ENCODE assay signal across 8 mouse cellular contexts in genomic region chr11:116132366-116133333, GRCm38 (mm10). TPM values are rescaled to one million over a fixed set of nuclear protein-coding genes. Genes with fewer than 3 reads are reported as not detected.
DNase-seq lines count a peak whose midpoint lies in the region; ATAC-seq and TF ChIP-seq lines count a peak whose summit lies in the region.

No protein-coding gene starts in this region.

- H3K27ac ChIP-seq in bone marrow, adult 2 months (ENCODE audit: control insufficient read depth, insufficient read depth, low read depth, low read length, poor library complexity) = no peak overlapping the region

- H3K4me3 ChIP-seq in megakaryocyte, embryonic 14.5 days (replicated peaks) = peak overlapping the region; percentile 20
- no peak overlapping the region for H3K4me3 ChIP-seq in bone marrow, adult 2 months (replicated peaks; ENCODE audit: control insufficient read depth, low read depth, low read length)

- no peaks in the 10 kb centered on the region for H3K9me3 ChIP-seq in megakaryocyte, embryonic 14.5 days

- TF ChIP-seq CTCF in bone marrow, adult 2 months (IDR thresholded peaks at IDR 0.05; ENCODE audit: control insufficient read depth, insufficient read depth, low read length) = peak; percentile 22; the same call in 1 of the 2 replicates

- no peaks in the 10 kb centered on the region for H3K27me3 ChIP-seq in megakaryocyte, embryonic 14.5 days (replicated peaks)

- TF ChIP-seq POLR2A in bone marrow, adult 2 months (IDR thresholded peaks at IDR 0.05; ENCODE audit: borderline replicate concordance, control insufficient read depth, low read depth, low read length) = no peak

- H3K36me3 ChIP-seq in megakaryocyte, embryonic 14.5 days (replicated peaks; ENCODE audit: low read length) = peaks cover 74% of the 10 kb centered on the region

- peaks cover 88% of the 10 kb centered on the region for H3K4me1 ChIP-seq in megakaryocyte, embryonic 14.5 days
- H3K4me1 ChIP-seq in bone marrow, adult 2 months (ENCODE audit: control insufficient read depth, insufficient read depth, low read length) = peaks cover 5% of the 10 kb centered on the region; the same call in 1 of the 2 replicates

- WGBS in bone marrow, adult 2 months = 76% methylated on average over 16 of the region's 16 CpGs

- no peak for ATAC-seq in megakaryocyte, adult 5-6 weeks (ENCODE audit: poor library complexity, severe bottlenecking)

- DNase-seq in heart, adult 11 months = peak; percentile 97
- no peak for DNase-seq in heart, adult 8-10 months (ENCODE audit: low spot score)
- DNase-seq in kidney, postnatal 36 days = peak; percentile 50 to 59
- no peak for DNase-seq in gastrocnemius, adult 8-10 months (ENCODE audit: low spot score in 2 of 2)
- DNase-seq in embryo, embryonic 11 days = no peak

RNA-seq across cellular contexts. Expression of gene Trim65, which starts 1.7 kb away (rescaled TPM):
- 1 to 10 TPM; 6.6 to 8.2 (median 7.6) TPM for total RNA-seq in heart, adult 8-10 months (2022)
- polyA plus RNA-seq in megakaryocyte, embryonic 14.5 days (2012; ENCODE audit: insufficient read depth, low replicate concordance) = 3.0 and 9.5 TPM in 2 replicates
- total RNA-seq in megakaryocyte, adult 5-6 weeks (2015) = 15.8 and 15.9 TPM in 2 replicates
- 7.9 and 10.7 TPM in 2 replicates for total RNA-seq in megakaryocyte, adult 5-6 weeks (2017)
- polyA plus RNA-seq in bone marrow, adult 2 months (2011; ENCODE audit: insufficient read depth, insufficient read length, low replicate concordance, missing spikeins) = 5.2 and 8.2 TPM in 2 replicates
- 1 to 10 TPM; 3.4 to 4.5 (median 4.0) TPM for total RNA-seq in gastrocnemius, adult 8-10 months (2022)

RNA-seq across cellular contexts. Expression of gene Trim47, which starts 5.6 kb away (rescaled TPM):
- total RNA-seq in heart, adult 8-10 months (2022) = 10 to 100 TPM; 17.9 to 25.7 (median 22.1) TPM
- polyA plus RNA-seq in megakaryocyte, embryonic 14.5 days (2012; ENCODE audit: insufficient read depth, low replicate concordance) = 6.9 and 23.5 TPM in 2 replicates
- 0.47 TPM in 1 of 2 replicates, not detected in the other for total RNA-seq in megakaryocyte, adult 5-6 weeks (2015)
- 0.07 TPM in 1 of 2 replicates, not detected in the other for total RNA-seq in megakaryocyte, adult 5-6 weeks (2017)
- polyA plus RNA-seq in bone marrow, adult 2 months (2011; ENCODE audit: insufficient read depth, insufficient read length, low replicate concordance, missing spikeins) = 3.1 and 8.9 TPM in 2 replicates
- 1 to 10 TPM; 5.7 to 7.6 (median 6.3) TPM for total RNA-seq in gastrocnemius, adult 8-10 months (2022)

RNA-seq across cellular contexts. Expression of gene Mrpl38, which starts 6.0 kb away (rescaled TPM):
- 10 to 100 TPM; 60.0 to 66.2 (median 63.9) TPM for total RNA-seq in heart, adult 8-10 months (2022)
- 25.4 and 80.4 TPM in 2 replicates for polyA plus RNA-seq in megakaryocyte, embryonic 14.5 days (2012; ENCODE audit: insufficient read depth, low replicate concordance)
- 14.6 and 17.3 TPM in 2 replicates for total RNA-seq in megakaryocyte, adult 5-6 weeks (2015)
- total RNA-seq in megakaryocyte, adult 5-6 weeks (2017) = 6.9 and 10.0 TPM in 2 replicates
- polyA plus RNA-seq in bone marrow, adult 2 months (2011; ENCODE audit: insufficient read depth, insufficient read length, low replicate concordance, missing spikeins) = 28.0 and 38.3 TPM in 2 replicates
- 10 to 100 TPM; 46.4 to 51.6 (median 50.3) TPM for total RNA-seq in gastrocnemius, adult 8-10 months (2022)

RNA-seq across cellular contexts. Expression of gene Fbf1, which starts 35.3 kb away (rescaled TPM):
- total RNA-seq in heart, adult 8-10 months (2022) = 10 to 100 TPM; 14.5 to 16.4 (median 15.2) TPM
- polyA plus RNA-seq in megakaryocyte, embryonic 14.5 days (2012; ENCODE audit: insufficient read depth, low replicate concordance) = 33.9 and 37.8 TPM in 2 replicates
- 2.9 and 5.9 TPM in 2 replicates for total RNA-seq in megakaryocyte, adult 5-6 weeks (2015)
- total RNA-seq in megakaryocyte, adult 5-6 weeks (2017) = 5.7 and 6.3 TPM in 2 replicates
- 10.8 and 16.1 TPM in 2 replicates for polyA plus RNA-seq in bone marrow, adult 2 months (2011; ENCODE audit: insufficient read depth, insufficient read length, low replicate concordance, missing spikeins)
- 10 to 100 TPM in 2 of 4 experiments, 1 to 10 TPM in 2; 8.3 to 12.8 (median 10.0) TPM for total RNA-seq in gastrocnemius, adult 8-10 months (2022)

RNA-seq across cellular contexts. Expression of gene Wbp2, which starts 45.9 kb away (rescaled TPM):
- 100 to 1,000 TPM; 108 to 126 (median 116) TPM for total RNA-seq in heart, adult 8-10 months (2022)
- 842 and 1,717 TPM in 2 replicates for polyA plus RNA-seq in megakaryocyte, embryonic 14.5 days (2012; ENCODE audit: insufficient read depth, low replicate concordance)
- 89.9 and 100 TPM in 2 replicates for total RNA-seq in megakaryocyte, adult 5-6 weeks (2015)
- 39.5 and 49.8 TPM in 2 replicates for total RNA-seq in megakaryocyte, adult 5-6 weeks (2017)
- 55.0 and 68.0 TPM in 2 replicates for polyA plus RNA-seq in bone marrow, adult 2 months (2011; ENCODE audit: insufficient read depth, insufficient read length, low replicate concordance, missing spikeins)
- total RNA-seq in gastrocnemius, adult 8-10 months (2022) = 10 to 100 TPM; 78.6 to 91.0 (median 90.1) TPM

Comparison
In these comparisons a context has a peak if more than half of its experiments do, and no peak if none do; other contexts are left out.
1. DNase-seq: peak in heart, adult 11 months (single experiment) and kidney, postnatal 36 days (2 of 2); none in heart, adult 8-10 months (single experiment), gastrocnemius, adult 8-10 months (0 of 2) and embryo, embryonic 11 days (single experiment).
2. RNA of gene Trim47, which starts 5.6 kb away (total RNA-seq): 17.9 to 25.7 TPM in heart, adult 8-10 months and 5.7 to 7.6 TPM in gastrocnemius, adult 8-10 months; 0.07 to 0.47 TPM in megakaryocyte, adult 5-6 weeks; every median in the first group is over 4 times any median in the second.